23 mouse cellular contexts compared by ENCODE assay signal in the genomic region with DNA sequence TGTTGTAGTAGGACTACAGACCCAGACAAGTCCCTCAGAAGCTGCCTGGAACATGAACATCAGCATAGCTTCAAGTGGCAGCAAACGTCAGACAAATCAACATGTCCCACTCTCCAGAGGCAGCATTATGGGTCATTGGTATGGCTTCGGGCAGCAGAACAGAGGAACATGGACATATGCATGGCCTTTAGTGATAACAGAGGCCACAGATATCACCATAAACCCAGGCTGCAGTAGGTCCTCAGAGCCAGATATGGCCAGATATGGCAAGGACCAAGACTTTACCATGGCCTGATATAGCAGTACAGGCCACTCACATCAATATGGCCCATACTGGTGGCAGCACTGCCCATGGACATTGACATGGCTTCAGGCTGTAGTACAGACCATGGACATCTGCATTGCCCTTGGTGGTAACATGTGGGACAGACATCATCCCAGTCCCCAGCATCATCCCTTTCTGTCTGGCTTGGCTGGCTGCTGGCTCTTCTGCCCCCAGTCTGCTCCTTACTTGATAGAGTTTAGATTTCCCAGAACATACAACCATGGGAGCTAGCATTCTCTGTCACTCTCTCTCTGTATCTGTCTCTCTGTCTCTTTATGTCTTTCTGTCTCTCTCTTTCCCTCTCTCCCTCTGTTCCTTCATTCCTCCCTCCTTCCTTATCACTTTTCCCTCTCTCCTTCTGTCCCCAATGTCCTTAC. TPM values are rescaled to one million over a fixed set of nuclear protein-coding genes. Genes with fewer than 3 reads are reported as not detected.
A peak's percentile ranks its signal among the peaks of the same experiment; 100 is the strongest.
DNase-seq lines count a peak whose midpoint lies in the region; ATAC-seq lines count a peak whose summit lies in the region.
"Had no signal": no experiment of that assay in that cellular context is flagged by ENCODE, and none has a peak within 500 bp of the region (broad histone marks: within the 10 kb centered on the region; RNA-seq: fewer than 3 reads in every experiment).

No protein-coding gene starts in this region.

- DNase-seq in gastrocnemius, postnatal 36 days = no peak
- DNase-seq: adrenal gland, postnatal 14 days; cerebellum, adult 11-12 months; cerebellum, adult 9-10 months; cerebellum, postnatal 25 days; heart, postnatal 36 days had no signal

- ATAC-seq in erythroblast, adult 5-6 weeks (replicated peaks; ENCODE audit: low FRiP score, poor library complexity, severe bottlenecking) = peak; percentile 64
- ATAC-seq in liver, embryonic 12.5 days = peak; percentile 99
- ATAC-seq in liver, embryonic 16.5 days (ENCODE audit: low read depth) = peak; percentile 99
- ATAC-seq in forebrain, embryonic 12.5 days (ENCODE audit: low FRiP score) = no peak
- ATAC-seq in intestine, embryonic 16.5 days = no peak; the same call in 1 of the 2 replicates
- ATAC-seq: forebrain, embryonic 15.5 days; hindbrain, embryonic 16.5 days; inflammation-experienced regulatory T-cells, adult 6 months had no signal

- H3K4me1 ChIP-seq in erythroblast, embryonic 14.5 days (ENCODE audit: control insufficient read depth) = peaks cover 27% of the 10 kb centered on the region
- peaks cover 23% of the 10 kb centered on the region for H3K4me1 ChIP-seq in liver, embryonic 12.5 days
- peaks cover 17% of the 10 kb centered on the region for H3K4me1 ChIP-seq in liver, embryonic 16.5 days (ENCODE audit: control insufficient read depth, low read depth, low read length)
- no peaks in the 10 kb centered on the region for H3K4me1 ChIP-seq in forebrain, embryonic 12.5 days
- no peaks in the 10 kb centered on the region for H3K4me1 ChIP-seq in intestine, embryonic 16.5 days (ENCODE audit: control insufficient read depth, insufficient read depth, low read length)
- H3K4me1 ChIP-seq: embryonic facial prominence, embryonic 12.5 days; forebrain, embryonic 10.5 days; forebrain, embryonic 15.5 days; heart, embryonic 13.5 days had no signal

- no peaks in the 10 kb centered on the region for H3K9me3 ChIP-seq in erythroblast, embryonic 14.5 days (ENCODE audit: control insufficient read depth, low read length)
- no peaks in the 10 kb centered on the region for H3K9me3 ChIP-seq in liver, embryonic 12.5 days (replicated peaks)
- H3K9me3 ChIP-seq in liver, embryonic 16.5 days (replicated peaks; ENCODE audit: control insufficient read depth, low read length) = no peaks in the 10 kb centered on the region
- no peaks in the 10 kb centered on the region for H3K9me3 ChIP-seq in forebrain, embryonic 12.5 days
- H3K9me3 ChIP-seq in intestine, embryonic 16.5 days (ENCODE audit: control insufficient read depth, low read length) = no peaks in the 10 kb centered on the region
- H3K9me3 ChIP-seq: embryonic facial prominence, embryonic 12.5 days; forebrain, embryonic 10.5 days; forebrain, embryonic 15.5 days; heart, embryonic 13.5 days had no signal

- no peaks in the 10 kb centered on the region for H3K36me3 ChIP-seq in erythroblast, embryonic 14.5 days (ENCODE audit: control insufficient read depth)
- no peaks in the 10 kb centered on the region for H3K36me3 ChIP-seq in liver, embryonic 12.5 days
- no peaks in the 10 kb centered on the region for H3K36me3 ChIP-seq in liver, embryonic 16.5 days (ENCODE audit: control insufficient read depth, insufficient read depth)
- H3K36me3 ChIP-seq in forebrain, embryonic 12.5 days (replicated peaks) = no peaks in the 10 kb centered on the region
- no peaks in the 10 kb centered on the region for H3K36me3 ChIP-seq in intestine, embryonic 16.5 days (ENCODE audit: control insufficient read depth, insufficient read depth, low read length)
- H3K36me3 ChIP-seq: embryonic facial prominence, embryonic 12.5 days; forebrain, embryonic 10.5 days; forebrain, embryonic 15.5 days; heart, embryonic 13.5 days had no signal

- H3K9ac ChIP-seq in liver, embryonic 12.5 days = no peak overlapping the region
- peak overlapping the region; percentile 20; the same call in 1 of the 2 replicates for H3K9ac ChIP-seq in liver, embryonic 16.5 days (ENCODE audit: low read depth, low read length)
- H3K9ac ChIP-seq in forebrain, embryonic 12.5 days = no peak overlapping the region
- H3K9ac ChIP-seq in intestine, embryonic 16.5 days (ENCODE audit: low read depth, low read length) = no peak overlapping the region
- H3K9ac ChIP-seq: embryonic facial prominence, embryonic 12.5 days; forebrain, embryonic 15.5 days; heart, embryonic 13.5 days had no signal

- WGBS in liver, embryonic 12.5 days (ENCODE audit: insufficient replicate concordance) = 44% methylated on average over 2 of the region's 2 CpGs
- 50% methylated on average over 2 of the region's 2 CpGs for WGBS in liver, embryonic 16.5 days (ENCODE audit: insufficient replicate concordance)
- WGBS in forebrain, embryonic 12.5 days = 87% methylated on average over 2 of the region's 2 CpGs
- 98% methylated on average over 2 of the region's 2 CpGs for WGBS in intestine, embryonic 16.5 days

- H3K27me3 ChIP-seq in erythroblast, embryonic 14.5 days (ENCODE audit: control insufficient read depth) = no peaks in the 10 kb centered on the region
- no peaks in the 10 kb centered on the region for H3K27me3 ChIP-seq in liver, embryonic 12.5 days (replicated peaks)
- no peaks in the 10 kb centered on the region for H3K27me3 ChIP-seq in liver, embryonic 16.5 days (ENCODE audit: control insufficient read depth, insufficient read depth, low read depth, low read length)
- H3K27me3 ChIP-seq in forebrain, embryonic 12.5 days = no peaks in the 10 kb centered on the region
- H3K27me3 ChIP-seq in intestine, embryonic 16.5 days (replicated peaks; ENCODE audit: control insufficient read depth, insufficient read depth, low read length) = no peaks in the 10 kb centered on the region
- H3K27me3 ChIP-seq: embryonic facial prominence, embryonic 12.5 days; forebrain, embryonic 15.5 days; heart, embryonic 13.5 days had no signal

- intact Hi-C loops in gastrocnemius, postnatal 36 days (cut with DNase I) = no loop called here

- peak overlapping the region; percentile 7 for H3K4me3 ChIP-seq in erythroblast, embryonic 14.5 days (replicated peaks)
- H3K4me3 ChIP-seq in liver, embryonic 12.5 days = no peak overlapping the region
- H3K4me3 ChIP-seq in liver, embryonic 16.5 days (ENCODE audit: low read depth, low read length) = no peak overlapping the region
- H3K4me3 ChIP-seq in forebrain, embryonic 12.5 days (replicated peaks) = no peak overlapping the region
- H3K4me3 ChIP-seq in intestine, embryonic 16.5 days (ENCODE audit: low read length) = no peak overlapping the region
- H3K4me3 ChIP-seq: embryonic facial prominence, embryonic 12.5 days; forebrain, embryonic 10.5 days; forebrain, embryonic 15.5 days; heart, embryonic 13.5 days had no signal

- H3K27ac ChIP-seq in liver, embryonic 12.5 days = peak overlapping the region; percentile 75
- peak overlapping the region; percentile 83 for H3K27ac ChIP-seq in liver, embryonic 16.5 days (ENCODE audit: low read length)
- no peak overlapping the region for H3K27ac ChIP-seq in forebrain, embryonic 12.5 days
- H3K27ac ChIP-seq in intestine, embryonic 16.5 days (ENCODE audit: low read length) = no peak overlapping the region
- H3K27ac ChIP-seq: embryonic facial prominence, embryonic 12.5 days; forebrain, embryonic 10.5 days; forebrain, embryonic 15.5 days; heart, embryonic 13.5 days had no signal

- H3K4me2 ChIP-seq in liver, embryonic 12.5 days = peak overlapping the region; percentile 40
- H3K4me2 ChIP-seq in liver, embryonic 16.5 days (ENCODE audit: low read depth, low read length) = peak overlapping the region; percentile 37
- no peak overlapping the region for H3K4me2 ChIP-seq in forebrain, embryonic 12.5 days
- H3K4me2 ChIP-seq in intestine, embryonic 16.5 days (ENCODE audit: low read depth, low read length) = no peak overlapping the region
- H3K4me2 ChIP-seq: embryonic facial prominence, embryonic 12.5 days; forebrain, embryonic 15.5 days; heart, embryonic 13.5 days had no signal

RNA-seq across cellular contexts. Expression of gene Il7r, which starts 40.4 kb away (rescaled TPM):
- total RNA-seq in erythroblast, adult 5-6 weeks (2015; ENCODE audit: low replicate concordance) = 1.9 and 2.1 TPM in 2 replicates
- total RNA-seq in erythroblast, adult 5-6 weeks (2017; ENCODE audit: low replicate concordance) = 1.3 and 2.3 TPM in 2 replicates
- polyA plus RNA-seq in erythroblast, embryonic 14.5 days (2012) = 0.01 and 0.02 TPM in 2 replicates
- 0.30 and 0.57 TPM in 2 replicates for polyA plus RNA-seq in liver, embryonic 12.5 days (2016; fragmentation: Nextera tagmentation; extraction: Ambion mirVana)
- 1.1 and 1.4 TPM in 2 replicates for polyA plus RNA-seq in liver, embryonic 16.5 days (2015; fragmentation: Nextera tagmentation; extraction: Ambion mirVana)
- under 1 TPM in 1 of 2 experiments, not detected in 1; 0.13 TPM for total RNA-seq in gastrocnemius, postnatal 36 days (2021)
- not detected in 2 replicates for polyA plus RNA-seq in forebrain, embryonic 12.5 days (2016; fragmentation: Nextera tagmentation; extraction: Ambion mirVana)
- polyA plus RNA-seq in intestine, embryonic 16.5 days (2015; fragmentation: Nextera tagmentation; extraction: Ambion mirVana) = 1.2 TPM in 2 replicates
- total RNA-seq: ES-E14 had no signal
- polyA plus RNA-seq: forebrain, embryonic 10.5 days; forebrain, embryonic 15.5 days; hindbrain, embryonic 16.5 days had no signal

RNA-seq across cellular contexts. Expression of gene Capsl, which starts 53.7 kb away (rescaled TPM):
- not detected in 2 replicates for total RNA-seq in erythroblast, adult 5-6 weeks (2015; ENCODE audit: low replicate concordance)
- total RNA-seq in erythroblast, adult 5-6 weeks (2017; ENCODE audit: low replicate concordance) = not detected in 2 replicates
- not detected in 2 replicates for polyA plus RNA-seq in erythroblast, embryonic 14.5 days (2012)
- polyA plus RNA-seq in liver, embryonic 12.5 days (2016; fragmentation: Nextera tagmentation; extraction: Ambion mirVana) = 0.32 and 0.41 TPM in 2 replicates
- 0.68 and 1.0 TPM in 2 replicates for polyA plus RNA-seq in liver, embryonic 16.5 days (2015; fragmentation: Nextera tagmentation; extraction: Ambion mirVana)
- not detected for total RNA-seq in gastrocnemius, postnatal 36 days (2021)
- polyA plus RNA-seq in forebrain, embryonic 12.5 days (2016; fragmentation: Nextera tagmentation; extraction: Ambion mirVana) = 0.78 and 1.1 TPM in 2 replicates
- 3.6 and 4.0 TPM in 2 replicates for polyA plus RNA-seq in intestine, embryonic 16.5 days (2015; fragmentation: Nextera tagmentation; extraction: Ambion mirVana)
- total RNA-seq: adrenal gland, postnatal 14 days; gastrocnemius, adult 8-10 months; gastrocnemius, postnatal 4 days; heart, adult 8-10 months; heart, postnatal 36 days had no signal
- polyA plus RNA-seq: heart, postnatal 0 days had no signal

Comparison
In these comparisons a context has a peak if more than half of its experiments do, and no peak if none do; other contexts are left out.
1. ATAC-seq: peak in erythroblast, adult 5-6 weeks (single experiment), liver, embryonic 12.5 days (single experiment) and liver, embryonic 16.5 days (single experiment); none in forebrain, embryonic 12.5 days (single experiment) and intestine, embryonic 16.5 days (single experiment).
2. H3K27ac ChIP-seq: peak in liver, embryonic 12.5 days (single experiment) and liver, embryonic 16.5 days (single experiment); none in forebrain, embryonic 12.5 days (single experiment) and intestine, embryonic 16.5 days (single experiment).
3. H3K4me2 ChIP-seq: peak in liver, embryonic 12.5 days (single experiment) and liver, embryonic 16.5 days (single experiment); none in forebrain, embryonic 12.5 days (single experiment) and intestine, embryonic 16.5 days (single experiment).